Mouse (Mus musculus) heart, embryonic 11.5 days (tissue): Measurements from ENCODE around the gene Myh10. TPM values are rescaled to one million over a fixed set of nuclear protein-coding genes. Genes with fewer than 3 reads are reported as not detected.
"Not testable (repeated sequence)": the region's sequence is repeated elsewhere in the genome, so short reads cannot be mapped to it uniquely, and the experiment has no call there.

Source experiments
- ATAC-seq: fragments of 200-750 bp; cut with Nextera tagmentation; replicated peaks from 2 replicates; pipeline ENCODE4 v1.8.0; 2017; ENCODE audit warnings: moderate library complexity; ENCODE audit not compliant: insufficient number of reproducible peaks, low FRiP score, low TSS enrichment
- H3K27ac ChIP-seq: fragments of 300-500 bp; sonication (generic); 2 replicates; pipeline ENCODE4 v1.5.1; 2014; ENCODE audit warnings: mild to moderate bottlenecking, low read depth, low read length
- H3K27me3 ChIP-seq: fragments of 300-500 bp; sonication (generic); 2 replicates; pipeline ENCODE4 v1.6.1; 2014; ENCODE audit warnings: mild to moderate bottlenecking, low read length, mixed read lengths; ENCODE audit not compliant: control insufficient read depth, insufficient read depth
- H3K36me3 ChIP-seq: fragments of 300-500 bp; sonication (generic); 2 replicates; pipeline ENCODE4 v1.6.1; 2014; ENCODE audit warnings: mild to moderate bottlenecking, low read length, moderate library complexity, mixed read lengths; ENCODE audit not compliant: control insufficient read depth, insufficient read depth
- H3K4me1 ChIP-seq: fragments of 300-500 bp; sonication (generic); 2 replicates; pipeline ENCODE4 v1.6.1; 2014; ENCODE audit warnings: low read length; ENCODE audit not compliant: control insufficient read depth, insufficient read depth
- H3K4me2 ChIP-seq: fragments of 300-500 bp; sonication (generic); 2 replicates; pipeline ENCODE4 v1.6.1; 2014; ENCODE audit warnings: mild to moderate bottlenecking, moderate library complexity
- H3K4me3 ChIP-seq: fragments of 300-500 bp; sonication (generic); 2 replicates; pipeline ENCODE4 v1.5.1; 2014; ENCODE audit warnings: low read depth, low read length
- H3K9ac ChIP-seq: fragments of 300-500 bp; sonication (generic); 2 replicates; pipeline ENCODE4 v1.6.1; 2014; ENCODE audit warnings: mild to moderate bottlenecking, low read depth, low read length, moderate library complexity
- H3K9me3 ChIP-seq: fragments of 300-500 bp; sonication (generic); replicated peaks from 2 replicates; pipeline ENCODE4 v1.6.1; 2016; ENCODE audit warnings: low read length; ENCODE audit not compliant: control insufficient read depth
- WGBS: fragments of 180-500 bp; shearing (Covaris S2); extraction: QIAGEN DNeasy Blood & Tissue Kit; methylation state at CpG from one replicate; pipeline ENCODE4 v1.1.7; 2014; ENCODE audit not compliant: insufficient replicate concordance; 5-methylcytosine and 5-hydroxymethylcytosine counted together
- polyA plus RNA-seq: library from polyadenylated mRNA; unstranded; fragments of >200 nt; fragmentation: Nextera tagmentation; extraction: Ambion mirVana; gene quantifications from 2 replicates; pipeline ENCODE4 v1.2.1, GENCODE M21; 2014

Gene Myh10
- polyA plus RNA-seq, 1 experiment from 2014 or later: 150 TPM

DNA sequence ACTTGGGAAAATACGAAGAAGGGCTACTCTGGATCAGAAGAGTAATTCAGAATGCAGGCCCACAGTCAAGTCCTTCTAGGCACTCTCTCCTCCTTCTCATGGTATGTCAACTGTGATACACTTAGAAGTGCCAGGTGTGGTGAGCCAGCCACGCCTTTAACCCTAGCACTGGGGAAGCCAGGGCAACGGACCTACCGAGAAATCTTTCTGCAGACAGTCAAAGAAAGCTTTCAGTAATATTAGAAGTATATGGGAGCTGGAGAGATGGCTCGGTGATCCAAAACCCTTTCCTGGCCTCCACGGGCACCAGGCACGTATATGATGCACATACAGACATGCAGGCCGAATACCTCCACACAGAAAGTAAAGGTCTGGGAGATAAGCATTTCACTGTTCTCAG is 127.1 kb downstream of the Myh10 start:
- Histone ChIP-seq H3K4me3 (no peak overlapping the region), H3K27ac (no peak overlapping the region), H3K36me3 (peaks cover 45% of the 10 kb centered on the region), H3K9me3 (no peaks in the 10 kb centered on the region), H3K4me1 (no peaks in the 10 kb centered on the region), H3K9ac (no peak overlapping the region), H3K27me3 (no peaks in the 10 kb centered on the region), H3K4me2 (no peak overlapping the region)
- no peak for ATAC-seq
- WGBS: 89% methylated on average over 8 of the region's 8 CpGs

GRCm38 (mm10) chr11:68819226-68819805 is 128.0 kb downstream of the Myh10 start:
- Histone ChIP-seq H3K4me2 (no peak overlapping the region), H3K27me3 (no peaks in the 10 kb centered on the region), H3K4me1 (no peaks in the 10 kb centered on the region), H3K9me3 (no peaks in the 10 kb centered on the region), H3K4me3 (no peak overlapping the region), H3K27ac (no peak overlapping the region), H3K36me3 (peaks cover 40% of the 10 kb centered on the region), H3K9ac (no peak overlapping the region)
- no peak for ATAC-seq
- WGBS: 89% methylated on average over 14 of the region's 14 CpGs

DNA sequence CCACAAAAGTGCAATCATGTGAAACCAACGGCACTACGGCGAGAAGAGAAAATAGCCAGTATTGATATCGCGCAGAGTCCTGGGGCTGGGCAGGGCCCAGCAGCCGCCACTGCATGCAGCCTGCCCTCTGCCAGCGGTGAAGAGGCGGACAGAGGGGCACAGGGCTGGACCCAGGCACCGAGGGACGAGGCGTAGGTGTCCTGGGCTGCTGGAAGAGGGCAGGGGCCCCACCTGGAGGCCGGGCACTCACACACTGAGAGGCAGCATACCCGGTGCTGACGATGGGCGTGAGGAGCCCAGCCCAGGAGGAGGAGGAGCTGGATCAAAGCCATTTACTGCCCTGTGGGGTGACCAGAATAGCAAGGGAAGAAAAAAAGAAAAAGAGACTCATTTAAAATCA is 131.0 kb downstream of the Myh10 start:
- H3K27ac ChIP-seq: no peak overlapping the region
- WGBS: 86% methylated on average over 15 of the region's 15 CpGs
- no peak overlapping the region for H3K9ac ChIP-seq
- no peaks in the 10 kb centered on the region for H3K27me3 ChIP-seq
- no peak for ATAC-seq
- H3K36me3 ChIP-seq: peaks cover 23% of the 10 kb centered on the region
- no peak overlapping the region for H3K4me2 ChIP-seq
- H3K4me3 ChIP-seq: no peak overlapping the region
- no peaks in the 10 kb centered on the region for H3K9me3 ChIP-seq
- H3K4me1 ChIP-seq: peaks cover 3% of the 10 kb centered on the region; the same call in 1 of the 2 replicates

GRCm38 (mm10) chr11:68826735-68827134 is 135.4 kb downstream of the Myh10 start:
- H3K9me3 ChIP-seq: no peaks in the 10 kb centered on the region
- H3K27ac ChIP-seq: no peak overlapping the region
- 66% methylated on average over 3 of the region's 3 CpGs for WGBS
- H3K36me3 ChIP-seq: peaks cover 16% of the 10 kb centered on the region; the same call in 1 of the 2 replicates
- no peak overlapping the region for H3K9ac ChIP-seq
- no peak for ATAC-seq
- H3K4me3 ChIP-seq: no peak overlapping the region
- no peaks in the 10 kb centered on the region for H3K27me3 ChIP-seq
- no peak overlapping the region for H3K4me2 ChIP-seq
- peaks cover 3% of the 10 kb centered on the region; the same call in 1 of the 2 replicates for H3K4me1 ChIP-seq

GRCm38 (mm10) chr11:68831580-68831979 is 140.2 kb downstream of the Myh10 start:
- not testable (repeated sequence) for H3K27ac ChIP-seq, H3K4me3 ChIP-seq, H3K9me3 ChIP-seq, H3K4me1 ChIP-seq, H3K9ac ChIP-seq, ATAC-seq, H3K27me3 ChIP-seq, H3K4me2 ChIP-seq
- peaks cover 17% of the 10 kb centered on the region for H3K36me3 ChIP-seq
- 86% methylated on average over 5 of the region's 5 CpGs for WGBS

- Histone ChIP-seq H3K27me3 (no peaks in the 10 kb centered on the region), H3K36me3 (peaks cover 17% of the 10 kb centered on the region), H3K9ac (no peak overlapping the region), H3K27ac (no peak overlapping the region), H3K4me1 (no peaks in the 10 kb centered on the region), H3K9me3 (no peaks in the 10 kb centered on the region), H3K4me3 (no peak overlapping the region), H3K4me2 (no peak overlapping the region)
- 50% methylated on average over 4 of the region's 4 CpGs for WGBS
- no peak for ATAC-seq
Measured at GRCm38 (mm10) chr11:68832793-68833192, 141.4 kb downstream of the Myh10 start.

DNA sequence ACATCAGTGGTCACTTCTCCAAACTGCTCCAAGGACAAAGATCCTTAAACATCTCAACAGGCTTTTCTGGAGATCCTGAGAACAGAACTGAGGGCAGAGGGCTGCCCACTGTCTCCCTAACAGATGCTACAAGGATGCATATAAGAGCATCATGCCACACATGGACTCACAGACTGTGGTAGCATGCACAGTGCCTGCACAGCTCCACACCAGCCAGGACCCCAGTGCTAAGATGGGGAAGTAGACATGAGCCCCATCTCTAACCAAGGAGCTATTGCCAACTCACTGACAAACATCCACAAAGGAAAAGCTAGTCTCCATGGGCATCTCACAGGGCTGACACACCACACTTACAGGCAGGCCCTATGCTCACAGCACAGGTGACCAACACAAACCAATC is 142.2 kb downstream of the Myh10 start:
- no peaks in the 10 kb centered on the region for H3K4me1 ChIP-seq
- H3K36me3 ChIP-seq: peaks cover 14% of the 10 kb centered on the region
- H3K9me3 ChIP-seq: no peaks in the 10 kb centered on the region
- H3K4me2 ChIP-seq: no peak overlapping the region
- H3K27me3 ChIP-seq: no peaks in the 10 kb centered on the region
- ATAC-seq: no peak
- no peak overlapping the region for H3K27ac ChIP-seq
- no peak overlapping the region for H3K9ac ChIP-seq
- H3K4me3 ChIP-seq: no peak overlapping the region

GRCm38 (mm10) chr11:68835034-68835433 is 143.7 kb downstream of the Myh10 start:
- Histone ChIP-seq H3K4me1 (no peaks in the 10 kb centered on the region), H3K4me2 (no peak overlapping the region), H3K4me3 (no peak overlapping the region), H3K27ac (no peak overlapping the region), H3K9me3 (no peaks in the 10 kb centered on the region), H3K36me3 (peaks cover 21% of the 10 kb centered on the region; the same call in 1 of the 2 replicates), H3K27me3 (no peaks in the 10 kb centered on the region), H3K9ac (no peak overlapping the region)
- no peak for ATAC-seq
- 86% methylated on average over 3 of the region's 3 CpGs for WGBS

GRCm38 (mm10) chr11:68839606-68840005 is 148.2 kb downstream of the Myh10 start:
- H3K4me2 ChIP-seq: no peak overlapping the region
- no peaks in the 10 kb centered on the region for H3K4me1 ChIP-seq
- no peak for ATAC-seq
- 92% methylated on average over 5 of the region's 5 CpGs for WGBS
- no peak overlapping the region for H3K27ac ChIP-seq
- no peaks in the 10 kb centered on the region for H3K9me3 ChIP-seq
- H3K27me3 ChIP-seq: no peaks in the 10 kb centered on the region
- peaks cover 30% of the 10 kb centered on the region for H3K36me3 ChIP-seq
- no peak overlapping the region for H3K4me3 ChIP-seq
- no peak overlapping the region for H3K9ac ChIP-seq
